Mouse (Mus musculus): ENCODE measurements at regions not wholly inside any gene's neighbourhood (a gene's known extent, or its start where the extent isn't known, plus 50 kb on each side); places are given as distances from the start of the nearest gene placed in this dataset.
"Not testable (repeated sequence)": the region's sequence is repeated elsewhere in the genome, so short reads cannot be mapped to it uniquely, and the experiment has no call there.

GRCm38 (mm10) chr3:18524011-18524410 is 575.8 kb downstream of the Cypt12 start:
- Histone ChIP-seq H3K4me2 (ENCODE audit: low read length) (no peak overlapping the region), H3K27me3 (ENCODE audit: control insufficient read depth, insufficient read depth, low read length) (no peaks in the 10 kb centered on the region), H3K4me3 (ENCODE audit: control insufficient read depth in 1 of 2, insufficient read depth in 1 of 2, low read depth in 1 of 2, low read length in 2 of 2) (no peak overlapping the region), H3K36me3 (ENCODE audit: control insufficient read depth, insufficient read depth, low read length) (no peaks in the 10 kb centered on the region), H3K9ac (ENCODE audit: low read length) (no peak overlapping the region), H3K9me3 (ENCODE audit: control insufficient read depth, low read length) (no peaks in the 10 kb centered on the region), H3K27ac (replicated peaks in 1 of 2; ENCODE audit: control insufficient read depth in 1 of 2, insufficient read depth in 1 of 2, low read depth in 2 of 2, low read length in 2 of 2) (no peak overlapping the region), H3K4me1 (ENCODE audit: control insufficient read depth in 2 of 2, insufficient read depth in 2 of 2, low read length in 2 of 2) (no peaks in the 10 kb centered on the region)
- ATAC-seq (ENCODE audit: insufficient number of reproducible peaks, insufficient read depth, low FRiP score, low read depth), result no peak
- WGBS, result 64% methylated on average over 2 of the region's 2 CpGs

GRCm38 (mm10) chr3:18557201-18557600 is 609.0 kb downstream of the Cypt12 start:
- H3K9me3 ChIP-seq (ENCODE audit: control insufficient read depth, low read length), result no peaks in the 10 kb centered on the region
- H3K27me3 ChIP-seq (ENCODE audit: control insufficient read depth, insufficient read depth, low read length), result no peaks in the 10 kb centered on the region
- H3K9ac ChIP-seq (ENCODE audit: low read length), result no peak overlapping the region
- H3K4me3 ChIP-seq (ENCODE audit: control insufficient read depth in 1 of 2, insufficient read depth in 1 of 2, low read depth in 1 of 2, low read length in 2 of 2), result no peak overlapping the region
- no peaks in the 10 kb centered on the region for H3K4me1 ChIP-seq (ENCODE audit: control insufficient read depth in 2 of 2, insufficient read depth in 2 of 2, low read length in 2 of 2)
- no peak for ATAC-seq (ENCODE audit: insufficient number of reproducible peaks, insufficient read depth, low FRiP score, low read depth)
- no peak overlapping the region for H3K4me2 ChIP-seq (ENCODE audit: low read length)
- no peaks in the 10 kb centered on the region for H3K36me3 ChIP-seq (ENCODE audit: control insufficient read depth, insufficient read depth, low read length)
- no peak overlapping the region for H3K27ac ChIP-seq (replicated peaks in 1 of 2; ENCODE audit: control insufficient read depth in 1 of 2, insufficient read depth in 1 of 2, low read depth in 2 of 2, low read length in 2 of 2)
- WGBS, result 62% methylated on average over 2 of the region's 2 CpGs

GRCm38 (mm10) chr3:18560282-18560785 is 612.1 kb downstream of the Cypt12 start:
- H3K27ac ChIP-seq (replicated peaks in 1 of 2; ENCODE audit: control insufficient read depth in 1 of 2, insufficient read depth in 1 of 2, low read depth in 2 of 2, low read length in 2 of 2), result no peak overlapping the region
- no peak overlapping the region for H3K9ac ChIP-seq (ENCODE audit: low read length)
- H3K4me2 ChIP-seq (ENCODE audit: low read length), result no peak overlapping the region
- H3K4me1 ChIP-seq (ENCODE audit: control insufficient read depth in 2 of 2, insufficient read depth in 2 of 2, low read length in 2 of 2), result no peaks in the 10 kb centered on the region
- ATAC-seq (ENCODE audit: insufficient number of reproducible peaks, insufficient read depth, low FRiP score, low read depth), result no peak
- no peaks in the 10 kb centered on the region for H3K36me3 ChIP-seq (ENCODE audit: control insufficient read depth, insufficient read depth, low read length)
- H3K4me3 ChIP-seq (ENCODE audit: control insufficient read depth in 1 of 2, insufficient read depth in 1 of 2, low read depth in 1 of 2, low read length in 2 of 2), result no peak overlapping the region
- 60% methylated on average over 4 of the region's 4 CpGs for WGBS
- no peaks in the 10 kb centered on the region for H3K9me3 ChIP-seq (ENCODE audit: control insufficient read depth, low read length)
- no peaks in the 10 kb centered on the region for H3K27me3 ChIP-seq (ENCODE audit: control insufficient read depth, insufficient read depth, low read length)

GRCm38 (mm10) chr3:18580911-18581626 is 632.9 kb downstream of the Cypt12 start:
- 60% methylated on average over 12 of the region's 12 CpGs for WGBS
- not testable (repeated sequence) for H3K27me3 ChIP-seq (ENCODE audit: control insufficient read depth, insufficient read depth, low read length); H3K27ac ChIP-seq (replicated peaks in 1 of 2; ENCODE audit: control insufficient read depth in 1 of 2, insufficient read depth in 1 of 2, low read depth in 2 of 2, low read length in 2 of 2); ATAC-seq (ENCODE audit: insufficient number of reproducible peaks, insufficient read depth, low FRiP score, low read depth); H3K4me3 ChIP-seq (ENCODE audit: control insufficient read depth in 1 of 2, insufficient read depth in 1 of 2, low read depth in 1 of 2, low read length in 2 of 2); H3K9me3 ChIP-seq (ENCODE audit: control insufficient read depth, low read length); H3K9ac ChIP-seq (ENCODE audit: low read length); H3K36me3 ChIP-seq (ENCODE audit: control insufficient read depth, insufficient read depth, low read length); H3K4me2 ChIP-seq (ENCODE audit: low read length); H3K4me1 ChIP-seq (ENCODE audit: control insufficient read depth in 2 of 2, insufficient read depth in 2 of 2, low read length in 2 of 2)

GRCm38 (mm10) chr3:18620608-18621007 is 672.4 kb downstream of the Cypt12 start:
- WGBS, result 19% methylated on average over 7 of the region's 7 CpGs
- H3K4me3 ChIP-seq (ENCODE audit: control insufficient read depth in 1 of 2, insufficient read depth in 1 of 2, low read depth in 1 of 2, low read length in 2 of 2), result no peak overlapping the region
- H3K27me3 ChIP-seq (ENCODE audit: control insufficient read depth, insufficient read depth, low read length), result no peaks in the 10 kb centered on the region
- H3K9me3 ChIP-seq (ENCODE audit: control insufficient read depth, low read length), result no peaks in the 10 kb centered on the region
- H3K36me3 ChIP-seq (ENCODE audit: control insufficient read depth, insufficient read depth, low read length), result no peaks in the 10 kb centered on the region
- no peak for ATAC-seq (ENCODE audit: insufficient number of reproducible peaks, insufficient read depth, low FRiP score, low read depth)
- peaks cover 7 to 16% of the 10 kb centered on the region in 2 experiments; a peak in 3 of 4 replicates for H3K4me1 ChIP-seq (ENCODE audit: control insufficient read depth in 2 of 2, insufficient read depth in 2 of 2, low read length in 2 of 2)
- H3K9ac ChIP-seq (ENCODE audit: low read length), result no peak overlapping the region
- H3K27ac ChIP-seq (replicated peaks in 1 of 2; ENCODE audit: control insufficient read depth in 1 of 2, insufficient read depth in 1 of 2, low read depth in 2 of 2, low read length in 2 of 2), result no peak overlapping the region; a peak in 1 of 4 replicates
- no peak overlapping the region for H3K4me2 ChIP-seq (ENCODE audit: low read length)

- Histone ChIP-seq H3K9me3 (ENCODE audit: control insufficient read depth, low read length) (no peaks in the 10 kb centered on the region), H3K4me2 (ENCODE audit: low read length) (peak overlapping the region; percentile 79), H3K27me3 (ENCODE audit: control insufficient read depth, insufficient read depth, low read length) (no peaks in the 10 kb centered on the region), H3K36me3 (ENCODE audit: control insufficient read depth, insufficient read depth, low read length) (no peaks in the 10 kb centered on the region), H3K9ac (ENCODE audit: low read length) (peak overlapping the region; percentile 74), H3K4me1 (ENCODE audit: control insufficient read depth in 2 of 2, insufficient read depth in 2 of 2, low read length in 2 of 2) (peaks cover 9 to 16% of the 10 kb centered on the region in 2 experiments; a peak in 3 of 4 replicates), H3K4me3 (ENCODE audit: control insufficient read depth in 1 of 2, insufficient read depth in 1 of 2, low read depth in 1 of 2, low read length in 2 of 2) (peak overlapping the region; percentile 24 to 49), H3K27ac (replicated peaks in 1 of 2; ENCODE audit: control insufficient read depth in 1 of 2, insufficient read depth in 1 of 2, low read depth in 2 of 2, low read length in 2 of 2) (peak overlapping the region; percentile 89 to 91)
- 4% methylated on average over 4 of the region's 4 CpGs for WGBS
- ATAC-seq (ENCODE audit: insufficient number of reproducible peaks, insufficient read depth, low FRiP score, low read depth), result peak; percentile 71
These were observed 675.7 kb downstream of the Cypt12 start for GRCm38 (mm10) chr3:18623831-18624304.

GRCm38 (mm10) chr3:18624381-18625145 is 676.4 kb downstream of the Cypt12 start:
- Histone ChIP-seq H3K4me1 (ENCODE audit: control insufficient read depth in 2 of 2, insufficient read depth in 2 of 2, low read length in 2 of 2) (peaks cover 8 to 16% of the 10 kb centered on the region in 2 experiments; a peak in 3 of 4 replicates), H3K9me3 (ENCODE audit: control insufficient read depth, low read length) (no peaks in the 10 kb centered on the region), H3K4me2 (ENCODE audit: low read length) (peak overlapping the region; percentile 79), H3K36me3 (ENCODE audit: control insufficient read depth, insufficient read depth, low read length) (no peaks in the 10 kb centered on the region), H3K27ac (replicated peaks in 1 of 2; ENCODE audit: control insufficient read depth in 1 of 2, insufficient read depth in 1 of 2, low read depth in 2 of 2, low read length in 2 of 2) (peak overlapping the region; percentile 89 to 91), H3K4me3 (ENCODE audit: control insufficient read depth in 1 of 2, insufficient read depth in 1 of 2, low read depth in 1 of 2, low read length in 2 of 2) (peak overlapping the region; percentile 48 to 49), H3K27me3 (ENCODE audit: control insufficient read depth, insufficient read depth, low read length) (no peaks in the 10 kb centered on the region), H3K9ac (ENCODE audit: low read length) (peak overlapping the region; percentile 74)
- 6% methylated on average over 10 of the region's 10 CpGs for WGBS
- peak; percentile 67 for ATAC-seq (ENCODE audit: insufficient number of reproducible peaks, insufficient read depth, low FRiP score, low read depth)
